Mouse (Mus musculus) embryo, embryonic 9.5 days (tissue): ENCODE measurements around the gene Hibadh.

ENCODE experiments used
- DNase-seq: peaks from one replicate; pipeline ENCODE4 v3.0.0-alpha.2; 2017; ENCODE audit errors: extremely low spot score

Hibadh gene

DNA sequence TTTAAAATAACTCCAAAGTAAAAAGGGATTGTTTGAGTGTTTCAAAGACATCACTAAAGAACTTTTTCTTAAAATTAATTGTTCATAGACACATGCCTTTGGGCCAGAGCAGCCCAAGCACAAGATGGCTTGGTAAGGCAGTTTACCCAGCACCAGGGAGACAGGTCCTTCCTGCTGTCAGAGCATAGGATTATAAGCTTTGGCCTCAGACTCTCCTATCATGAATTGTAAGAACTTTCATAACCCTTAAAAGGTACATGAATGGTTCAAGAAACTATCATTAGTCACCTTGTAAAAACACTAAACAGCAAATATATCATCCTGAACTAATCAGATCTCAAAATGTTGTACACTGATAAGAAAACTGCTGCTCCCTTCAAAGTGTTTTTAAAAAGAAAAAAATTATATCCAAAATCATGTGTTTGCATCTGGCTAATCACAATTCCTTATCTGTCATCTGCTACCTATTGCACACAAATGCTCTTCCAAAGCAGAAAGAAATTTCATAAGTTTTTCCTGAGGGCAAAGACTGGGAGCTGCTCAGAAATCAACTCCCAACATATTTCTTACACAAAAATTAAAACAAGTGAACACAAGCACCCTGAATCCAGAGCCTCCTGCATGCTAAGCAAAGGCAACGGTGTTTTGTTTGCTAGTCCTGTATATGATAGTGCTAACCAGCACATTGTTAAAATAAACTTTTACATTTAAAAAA lies 1.6 kb downstream of the Hibadh start:
- no peak for DNase-seq

DNA sequence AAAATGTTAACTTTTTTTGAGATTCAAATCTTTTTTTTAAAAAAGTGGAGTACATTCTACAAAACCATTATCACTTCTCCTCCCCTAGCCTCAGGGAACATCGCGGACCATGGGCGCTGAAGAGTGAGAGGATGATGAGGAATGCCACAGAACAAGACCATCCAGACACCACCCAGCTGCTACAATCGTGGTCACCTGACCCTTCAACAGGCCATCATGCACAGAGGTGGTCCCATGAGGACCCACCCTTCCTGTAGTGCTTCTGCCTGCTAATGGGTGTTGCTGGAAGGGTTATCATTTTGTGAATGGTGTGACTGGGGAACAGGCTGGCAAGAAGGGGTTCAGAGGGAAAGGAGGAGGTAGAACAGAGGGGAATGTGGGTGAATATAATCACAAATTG lies 2.9 kb downstream of the Hibadh start:
- no peak for DNase-seq

DNA sequence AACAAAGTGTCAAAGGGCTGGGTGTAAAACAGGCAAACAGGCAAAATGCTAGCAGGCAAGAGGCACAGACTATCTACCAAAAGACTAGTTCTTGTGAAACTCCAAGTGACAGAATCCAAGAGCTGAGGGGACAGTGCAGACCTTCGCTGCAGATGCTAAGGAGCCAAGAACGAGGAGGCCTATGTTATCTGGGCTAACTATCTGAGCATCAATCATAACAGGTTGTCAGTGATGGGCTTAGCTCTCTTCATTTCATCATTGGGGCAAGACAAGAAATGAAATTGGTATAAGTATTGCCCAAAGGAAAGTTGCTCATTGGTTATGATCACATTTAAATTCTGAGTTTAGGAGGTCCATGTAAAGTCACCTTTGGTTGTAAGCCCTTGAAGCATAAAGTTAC lies 4.8 kb downstream of the Hibadh start:
- no peak for DNase-seq

DNA sequence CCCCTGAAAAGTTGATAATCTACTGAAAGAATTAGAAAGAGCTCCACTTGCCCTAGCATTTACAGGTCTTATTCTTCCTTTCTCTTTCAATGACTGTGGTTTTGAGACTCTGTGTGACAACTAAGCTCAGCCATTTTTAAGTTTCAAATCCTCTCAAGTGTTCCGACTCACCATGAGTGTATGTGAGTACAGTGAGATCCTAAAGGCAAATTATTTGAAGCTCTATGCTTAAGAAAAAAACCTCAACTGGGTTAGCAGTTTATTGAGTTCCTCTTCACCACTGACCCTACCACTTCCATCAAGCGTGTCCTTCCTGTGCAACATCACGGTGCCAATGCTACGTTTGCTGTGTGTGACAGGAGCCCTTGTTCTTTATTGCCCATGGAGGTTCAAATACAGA lies 9.6 kb downstream of the Hibadh start:
- DNase-seq, result no peak

DNA sequence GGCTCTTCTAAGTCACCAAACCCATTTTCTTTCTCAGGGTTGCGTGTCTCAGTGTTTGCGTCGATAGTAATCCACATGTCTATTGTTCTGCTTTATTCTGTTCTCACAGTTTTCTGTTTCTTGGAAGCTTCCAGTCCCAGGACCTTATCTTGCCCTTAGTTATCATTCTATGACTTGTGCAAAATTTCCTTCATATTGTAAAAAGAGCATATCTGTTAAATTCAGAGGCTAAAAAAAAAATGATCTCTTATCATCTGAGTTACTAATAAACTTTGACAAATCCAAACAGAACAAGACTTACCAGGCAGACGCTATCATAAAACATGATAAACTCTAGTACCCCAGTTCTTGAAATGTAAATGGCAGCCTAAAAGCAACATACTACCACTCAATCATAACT lies 11.0 kb downstream of the Hibadh start:
- DNase-seq, result no peak

DNA sequence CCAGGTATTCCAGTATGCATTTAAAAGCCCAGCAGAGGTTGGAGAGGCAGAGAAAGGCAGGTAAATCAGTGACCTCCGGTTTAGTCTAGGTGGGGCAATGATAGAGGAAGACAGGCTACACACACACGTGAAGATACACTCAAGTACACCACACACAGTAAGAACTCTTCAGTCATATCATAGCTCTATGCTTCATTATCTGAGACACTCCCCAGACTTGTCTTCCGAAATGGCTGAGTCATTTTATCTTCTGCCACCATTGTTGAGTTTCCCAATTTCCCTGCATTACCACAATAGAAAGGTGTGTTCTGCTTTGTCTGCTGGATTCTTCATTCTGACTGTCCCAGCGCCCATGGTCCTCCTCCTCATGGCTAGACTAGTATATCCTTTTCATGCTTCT lies 13.5 kb downstream of the Hibadh start:
- no peak for DNase-seq

DNA sequence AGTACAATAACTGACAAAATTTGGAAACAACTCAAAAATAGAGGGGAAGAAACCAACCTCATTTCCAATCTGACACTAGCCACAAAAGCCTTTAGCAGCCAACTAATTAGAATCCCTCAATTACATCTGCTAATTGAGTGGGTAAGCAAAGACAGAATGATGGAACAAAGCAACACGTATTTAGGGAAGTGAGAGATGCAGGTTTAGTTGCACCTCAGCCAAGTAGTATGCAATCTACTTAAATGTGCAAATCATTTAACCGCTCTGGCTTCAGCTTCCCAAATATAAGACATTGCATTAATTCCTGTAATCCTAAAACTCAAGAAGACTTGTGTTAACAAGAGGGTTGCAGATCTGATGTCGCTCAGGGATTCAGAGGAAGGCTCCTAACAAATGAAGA lies 16.4 kb downstream of the Hibadh start:
- no peak for DNase-seq

DNA sequence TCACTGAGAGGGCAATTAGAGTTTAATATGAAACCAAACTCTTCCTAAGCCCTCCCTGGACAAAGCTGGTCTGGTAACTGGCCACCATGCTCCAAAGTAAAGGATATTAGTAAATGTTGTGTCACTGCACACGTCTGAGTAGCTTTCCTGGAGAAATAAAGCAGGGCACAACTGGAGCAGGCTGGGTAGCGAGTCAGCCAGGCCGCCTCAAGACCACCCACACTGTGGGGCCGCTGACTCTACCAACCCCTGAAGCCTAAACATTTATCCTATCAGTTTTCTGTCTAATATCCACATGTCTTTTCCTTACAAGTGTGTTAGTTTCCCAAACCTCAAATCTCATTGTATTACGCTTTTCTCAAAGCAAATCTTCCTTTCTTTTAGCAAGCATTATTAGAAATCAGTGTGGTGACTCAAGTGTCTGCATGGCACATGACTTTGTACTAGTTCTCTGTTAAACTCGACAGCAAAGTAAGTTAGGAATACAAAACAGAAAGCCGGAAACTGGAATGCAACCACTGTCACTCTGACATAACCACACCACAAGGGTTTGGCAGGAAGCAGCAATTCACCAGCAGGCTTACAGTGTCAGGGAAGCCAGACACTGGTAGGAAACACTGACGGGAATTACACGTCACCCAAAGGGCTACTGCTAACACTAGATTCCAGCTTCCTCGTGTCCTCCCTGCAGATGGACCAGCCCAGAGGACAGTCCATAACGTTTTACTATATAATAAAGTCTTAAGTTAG lies 18.3 kb downstream of the Hibadh start:
- no peak for DNase-seq

DNA sequence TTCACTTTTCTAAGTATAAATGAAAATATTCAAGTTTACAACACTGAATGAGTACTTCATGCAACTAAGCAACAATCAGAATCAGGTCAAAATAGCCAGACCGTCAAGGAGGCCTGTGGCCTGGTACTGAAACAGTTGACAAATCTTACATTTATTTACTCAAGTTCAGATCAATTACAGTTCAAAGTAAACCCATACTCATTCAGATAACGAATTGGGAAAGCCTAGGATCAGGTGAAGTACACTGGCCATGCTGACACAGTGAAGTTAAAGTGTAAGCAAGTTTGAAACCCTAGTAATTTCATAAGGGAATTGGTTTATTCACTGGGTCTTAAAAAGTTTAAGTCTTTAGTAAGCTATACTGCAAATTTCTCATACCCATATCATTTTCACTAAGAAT lies 20.1 kb downstream of the Hibadh start:
- DNase-seq, result no peak

DNA sequence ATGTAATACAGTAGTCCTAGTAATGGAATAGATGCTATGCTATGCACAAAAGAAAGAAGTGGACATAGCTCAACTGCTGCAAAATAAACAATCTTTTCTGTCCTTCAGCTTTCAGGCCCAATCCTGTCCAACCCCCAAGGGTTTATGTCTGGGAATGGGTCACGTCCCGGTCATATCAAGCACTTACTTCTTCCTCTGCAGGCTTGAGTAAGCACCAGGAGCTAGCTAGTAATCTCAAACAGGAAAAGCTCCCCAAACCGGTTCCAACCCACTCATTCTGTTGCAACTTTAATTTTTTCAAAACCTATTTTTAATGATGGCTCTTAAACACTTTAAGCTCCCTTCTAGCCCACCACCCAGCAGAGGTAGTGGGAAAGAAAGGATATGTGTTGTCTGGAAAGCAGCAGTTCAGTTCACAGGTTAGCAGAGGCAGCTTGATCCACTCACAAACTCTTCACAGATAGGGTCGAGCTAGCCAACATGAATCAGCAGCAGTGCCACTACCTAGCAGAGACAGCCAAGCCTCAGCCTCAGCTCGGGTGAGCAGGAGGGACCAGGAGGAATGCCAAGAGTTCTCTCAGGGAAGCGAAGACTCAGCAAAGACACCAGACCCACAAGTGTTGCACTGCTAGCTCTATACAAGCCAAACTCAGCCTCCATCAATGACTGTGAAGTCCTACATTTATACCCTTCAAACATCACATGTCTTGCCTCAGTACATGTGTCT lies 30.4 kb downstream of the Hibadh start:
- DNase-seq, result no peak

DNA sequence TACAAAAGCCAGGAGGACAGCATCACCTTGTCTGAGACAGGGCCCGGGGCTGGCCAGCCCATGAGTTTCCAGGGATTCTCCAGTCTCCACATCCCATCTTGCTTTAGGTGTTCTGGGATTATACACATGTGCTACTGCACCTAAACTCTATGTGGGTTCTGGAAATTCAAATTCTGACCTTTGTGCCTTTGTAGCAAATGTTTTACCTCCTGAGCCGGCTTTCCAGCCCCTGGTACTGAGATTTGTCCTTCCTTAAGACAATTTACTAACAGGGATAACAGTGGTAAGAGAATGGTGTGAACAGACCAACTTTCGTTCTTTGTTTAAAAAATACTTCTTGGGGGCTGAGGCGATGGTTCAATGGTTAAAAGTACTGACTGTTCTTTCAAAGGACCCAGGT lies 32.1 kb downstream of the Hibadh start:
- DNase-seq, result no peak

DNA sequence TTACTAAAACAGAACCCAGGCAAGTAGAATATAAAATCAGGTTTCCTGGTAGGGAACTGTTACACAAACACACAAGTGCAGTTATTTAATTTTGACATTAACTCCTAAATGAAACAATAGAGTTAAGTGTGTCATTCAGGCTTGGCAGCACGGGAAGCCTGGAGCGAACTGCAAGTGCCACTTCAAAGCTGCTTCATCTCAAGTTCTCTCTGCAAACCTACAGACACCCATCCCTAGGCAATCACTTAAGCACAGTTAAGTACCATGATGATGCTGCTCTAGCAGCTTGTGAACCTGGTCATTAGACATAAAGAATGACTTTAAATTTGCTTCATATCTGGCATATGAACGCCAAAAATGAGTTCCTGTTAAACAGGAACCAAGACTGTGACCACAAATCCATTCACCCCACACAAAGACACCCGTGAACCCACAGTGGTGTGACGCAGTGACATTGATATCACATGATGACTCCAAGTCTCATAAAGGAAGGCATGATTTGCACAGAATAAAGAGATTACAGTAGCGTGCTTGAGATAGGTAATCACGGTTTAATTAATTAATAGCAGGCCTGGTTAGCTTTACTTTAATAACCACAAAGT lies 33.3 kb downstream of the Hibadh start:
- DNase-seq, result no peak

DNA sequence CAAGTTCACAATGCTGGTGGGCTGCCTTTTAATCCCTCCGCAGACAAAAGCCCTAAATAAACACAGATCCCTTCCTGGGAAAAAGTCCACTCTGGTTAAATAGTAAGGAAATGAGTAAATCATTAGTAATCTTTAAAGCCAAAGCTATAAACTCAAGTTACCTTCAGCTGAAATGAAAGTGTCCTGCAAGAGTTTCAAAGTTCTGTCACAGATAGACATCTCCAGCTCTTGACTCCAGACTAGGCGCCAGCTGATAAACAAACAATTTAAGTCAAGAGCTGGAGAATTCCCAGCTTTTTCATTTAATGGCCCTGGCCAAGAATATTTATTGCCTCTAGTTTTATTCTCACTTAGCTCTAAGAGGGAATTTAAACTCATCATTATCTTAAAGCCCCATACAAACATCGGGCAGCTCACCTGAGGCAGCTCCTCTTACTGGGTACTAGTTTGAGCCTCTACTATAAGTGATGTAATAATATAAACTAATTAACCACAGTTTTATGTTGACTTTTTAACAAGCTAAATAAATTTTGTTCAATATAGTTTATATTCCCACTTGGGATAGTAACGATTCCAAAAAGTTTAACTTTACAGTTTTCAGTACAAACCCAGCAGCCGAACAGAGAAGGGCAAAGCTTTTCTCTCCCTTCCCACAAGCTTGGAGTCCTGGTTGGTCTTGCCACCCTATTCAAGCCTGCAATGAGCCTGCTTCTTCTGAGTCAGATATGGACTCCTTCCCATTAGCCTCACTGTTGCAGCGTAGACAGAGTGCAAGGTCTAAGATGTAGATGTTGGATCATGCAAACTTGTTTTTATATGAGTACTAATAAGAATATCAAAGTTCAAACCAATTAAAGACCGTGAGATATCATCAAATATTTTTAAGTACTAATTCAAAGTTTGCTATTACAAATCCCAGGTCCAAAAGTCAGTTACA lies 38.2 kb downstream of the Hibadh start:
- DNase-seq, result no peak

DNA sequence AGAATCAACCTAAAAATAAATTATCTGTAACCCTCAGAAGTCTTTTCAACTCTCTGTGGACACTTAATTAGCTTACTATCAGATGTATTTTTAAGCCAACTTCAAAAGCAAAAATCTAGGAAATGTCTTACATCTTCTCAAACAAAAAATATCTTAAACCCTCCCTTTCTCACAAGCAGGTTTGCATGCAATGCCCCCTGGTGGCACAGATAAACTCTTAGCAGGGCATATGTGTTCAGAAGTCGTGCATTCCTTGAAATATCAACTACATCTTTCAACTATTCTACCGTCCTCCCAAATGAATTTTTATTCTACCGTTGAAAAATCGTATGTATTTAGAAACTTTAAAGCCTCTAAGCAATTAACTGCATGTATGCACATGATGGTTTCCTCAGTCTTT lies 39.1 kb downstream of the Hibadh start:
- no peak for DNase-seq

DNA sequence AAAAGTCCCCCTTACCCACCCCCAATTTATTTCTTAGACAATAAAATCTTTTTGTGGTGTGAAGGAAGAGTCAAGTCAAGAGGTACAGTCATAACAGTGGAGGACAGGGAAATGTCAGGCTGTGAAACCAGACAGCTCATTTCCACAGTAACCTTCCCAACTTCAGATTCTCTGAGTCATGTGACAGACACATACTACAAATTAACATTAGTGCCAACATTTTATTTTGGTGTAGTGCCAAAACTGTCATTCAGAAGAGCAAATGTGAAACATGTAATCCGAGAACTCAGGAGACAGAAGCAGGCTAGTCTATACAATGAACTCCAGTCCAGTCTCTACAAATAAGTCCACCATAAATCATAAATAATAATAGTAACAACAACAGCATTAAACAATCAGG lies 45.4 kb downstream of the Hibadh start:
- no peak for DNase-seq

DNA sequence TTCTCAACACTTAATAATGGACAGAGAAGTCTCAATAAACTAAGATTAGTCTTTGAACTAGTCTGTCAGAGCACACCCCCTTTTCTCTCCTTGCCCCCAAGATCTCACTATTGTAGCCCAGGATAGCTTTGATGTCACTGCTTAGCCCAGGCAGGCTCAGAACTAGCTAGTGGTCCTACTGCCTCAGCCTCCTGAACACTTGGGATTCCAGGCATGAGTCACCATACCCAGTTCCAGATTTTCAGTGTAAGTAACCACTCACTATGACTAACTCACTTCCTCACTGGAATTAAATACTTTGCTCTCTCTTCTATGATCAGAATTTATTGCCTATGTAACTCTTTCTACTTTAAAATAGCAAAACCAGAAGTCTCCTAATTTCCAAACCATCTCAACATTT lies 53.6 kb downstream of the Hibadh start:
- DNase-seq, result no peak

DNA sequence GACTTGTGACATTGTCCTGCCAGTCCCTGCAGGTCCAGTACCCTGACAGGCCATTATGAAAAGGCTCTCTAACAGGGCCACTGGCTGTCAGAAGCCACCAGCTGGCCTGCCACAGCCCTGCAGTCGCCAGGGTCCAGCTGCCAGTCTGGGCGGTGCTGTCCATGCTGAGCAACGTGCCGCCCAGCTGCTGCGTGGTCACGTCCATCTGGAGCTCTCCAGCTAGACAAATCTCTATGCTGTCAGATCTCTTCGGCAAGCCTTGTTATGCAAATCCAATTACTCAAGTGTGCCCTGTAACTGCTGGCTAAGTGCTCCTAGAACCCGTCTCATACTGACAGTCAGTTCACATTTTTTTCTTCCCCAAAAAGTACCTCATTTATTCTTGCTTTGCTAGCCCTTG lies 55.8 kb downstream of the Hibadh start:
- DNase-seq, result no peak

DNA sequence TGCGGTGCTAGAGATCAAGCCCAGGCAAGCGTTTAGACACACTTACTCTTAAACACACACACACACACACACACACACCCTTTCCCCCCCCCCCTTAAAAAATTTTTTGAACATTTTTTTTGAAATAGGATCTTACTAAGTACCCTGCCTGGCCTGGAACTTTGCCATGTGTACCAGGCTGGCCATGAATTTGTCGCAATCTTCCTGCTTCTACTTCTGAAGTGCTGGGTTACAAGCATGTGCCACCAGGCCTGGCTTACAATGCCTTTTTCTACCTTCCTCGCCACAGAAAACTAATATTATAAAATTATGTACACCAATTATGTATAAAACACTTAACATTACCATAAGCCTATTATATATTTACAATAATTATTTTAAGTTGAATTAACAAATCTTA lies 59.1 kb downstream of the Hibadh start:
- DNase-seq, result no peak

DNA sequence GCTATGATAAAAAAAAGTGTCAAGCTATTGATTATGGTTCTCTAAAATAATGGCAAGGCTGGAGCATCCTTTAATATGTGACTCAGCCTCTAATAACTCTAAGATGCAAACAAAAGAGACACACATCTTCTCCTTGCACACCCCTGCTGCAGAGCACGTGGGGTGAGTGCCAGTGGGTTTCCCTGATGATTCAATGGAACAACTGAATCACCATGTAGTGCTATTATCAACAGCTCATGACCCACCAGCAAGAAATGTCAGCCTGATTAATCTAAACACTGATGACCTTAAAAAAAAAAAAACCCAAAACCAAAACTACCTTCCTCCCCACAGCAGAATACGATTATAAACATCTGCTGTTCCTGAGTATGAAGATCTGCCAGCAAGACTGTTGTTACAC lies 61.9 kb downstream of the Hibadh start:
- no peak for DNase-seq

DNA sequence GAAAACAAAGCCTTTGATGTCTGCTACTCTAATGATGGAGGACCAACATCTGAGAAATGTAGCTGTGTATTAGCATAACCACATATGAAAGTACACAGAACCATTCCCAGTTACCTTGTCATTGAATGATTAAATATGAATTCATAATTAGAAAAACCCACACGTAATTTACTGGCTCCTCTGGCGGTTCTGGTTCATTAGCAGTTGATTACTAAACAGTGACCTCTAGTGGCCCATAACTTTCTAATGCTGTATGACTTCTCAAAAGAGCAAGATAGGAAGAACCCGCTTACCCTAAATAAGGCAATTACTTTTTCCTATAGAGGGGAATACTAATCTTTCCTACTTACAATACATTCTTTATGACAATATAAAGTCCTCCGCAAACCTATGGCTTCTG lies 62.9 kb downstream of the Hibadh start:
- no peak for DNase-seq

DNA sequence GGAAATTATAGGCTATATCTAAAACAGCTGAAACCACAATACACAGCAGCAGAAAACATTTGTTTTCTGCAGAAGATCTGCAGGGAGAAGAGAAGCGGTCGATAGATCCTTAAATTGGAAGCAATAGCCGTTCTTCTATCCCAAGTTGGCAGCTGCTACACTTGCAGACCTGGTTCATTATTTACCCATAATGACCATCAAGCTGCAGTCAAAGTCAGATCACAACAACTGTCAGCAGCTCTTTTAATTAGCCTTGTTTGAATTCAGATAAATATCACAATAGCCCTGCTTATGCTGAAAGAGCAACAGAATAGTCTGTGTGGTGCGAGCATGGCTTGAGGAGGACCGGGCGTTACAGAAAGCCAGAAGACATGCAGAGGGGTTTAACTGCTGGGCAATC lies 71.5 kb downstream of the Hibadh start:
- no peak for DNase-seq
